Mouse (Mus musculus): ENCODE results near the gene Tmem127. TPM values are rescaled to one million over a fixed set of nuclear protein-coding genes. Genes with fewer than 3 reads are reported as not detected.
"Not testable (repeated sequence)": the region's sequence is repeated elsewhere in the genome, so short reads cannot be mapped to it uniquely, and the experiment has no call there.

Tmem127 gene
- polyA plus RNA-seq, 1 experiment, result 11.3 TPM

GRCm38 (mm10) chr2:127275551-127276320, 28.0 kb downstream of the Tmem127 start:
- Histone ChIP-seq H3K4me3 (replicated peaks) (no peak overlapping the region), H3K36me3 (replicated peaks; ENCODE audit: low read length) (no peaks in the 10 kb centered on the region), H3K27me3 (replicated peaks) (no peaks in the 10 kb centered on the region), H3K4me1 (peaks cover 44% of the 10 kb centered on the region), H3K9me3 (no peaks in the 10 kb centered on the region)
- TF ChIP-seq GATA1 (IDR thresholded peaks at IDR 0.05; ENCODE audit: borderline replicate concordance, low read length), result no peak

- Histone ChIP-seq H3K9me3 (no peaks in the 10 kb centered on the region), H3K36me3 (replicated peaks; ENCODE audit: low read length) (no peaks in the 10 kb centered on the region), H3K4me1 (peaks cover 34% of the 10 kb centered on the region), H3K27me3 (replicated peaks) (no peaks in the 10 kb centered on the region), H3K4me3 (replicated peaks) (no peak overlapping the region)
- TF ChIP-seq FLI1 (IDR thresholded peaks at IDR 0.05; ENCODE audit: low read length) (no peak), GATA1 (IDR thresholded peaks at IDR 0.05; ENCODE audit: borderline replicate concordance, low read length) (no peak)
Observed at GRCm38 (mm10) chr2:127278162-127278561, 30.5 kb downstream of the Tmem127 start.

GRCm38 (mm10) chr2:127292250-127292649, 44.5 kb downstream of the Tmem127 start:
- H3K4me1 ChIP-seq, result no peaks in the 10 kb centered on the region
- peaks cover 87% of the 10 kb centered on the region for H3K36me3 ChIP-seq (replicated peaks; ENCODE audit: low read length)
- H3K27me3 ChIP-seq (replicated peaks), result no peaks in the 10 kb centered on the region
- H3K4me3 ChIP-seq (replicated peaks), result no peak overlapping the region
- TF ChIP-seq FLI1 (IDR thresholded peaks at IDR 0.05; ENCODE audit: low read length) (no peak), GATA1 (IDR thresholded peaks at IDR 0.05; ENCODE audit: borderline replicate concordance, low read length) (no peak)
- H3K9me3 ChIP-seq, result no peaks in the 10 kb centered on the region

GRCm38 (mm10) chr2:127297001-127297805, 49.5 kb downstream of the Tmem127 start:
- peaks cover 20% of the 10 kb centered on the region for H3K4me1 ChIP-seq
- TF ChIP-seq GATA1 (IDR thresholded peaks at IDR 0.05; ENCODE audit: borderline replicate concordance, low read length) (no peak), FLI1 (IDR thresholded peaks at IDR 0.05; ENCODE audit: low read length) (no peak)
- no peaks in the 10 kb centered on the region for H3K27me3 ChIP-seq (replicated peaks)
- H3K36me3 ChIP-seq (replicated peaks; ENCODE audit: low read length), result peaks cover 85% of the 10 kb centered on the region
- H3K9me3 ChIP-seq, result peaks cover 12% of the 10 kb centered on the region
- H3K4me3 ChIP-seq (replicated peaks), result no peak overlapping the region

- Histone ChIP-seq H3K4me3 (replicated peaks) (no peak overlapping the region), H3K9me3 (peaks cover 12% of the 10 kb centered on the region), H3K4me1 (peaks cover 20% of the 10 kb centered on the region), H3K27me3 (replicated peaks) (no peaks in the 10 kb centered on the region), H3K36me3 (replicated peaks; ENCODE audit: low read length) (peaks cover 79% of the 10 kb centered on the region)
- TF ChIP-seq GATA1 (IDR thresholded peaks at IDR 0.05; ENCODE audit: borderline replicate concordance, low read length) (no peak), FLI1 (IDR thresholded peaks at IDR 0.05; ENCODE audit: low read length) (no peak)
Observed at GRCm38 (mm10) chr2:127298056-127298455, 50.3 kb downstream of the Tmem127 start.

GRCm38 (mm10) chr2:127300701-127301100, 53.0 kb downstream of the Tmem127 start:
- peaks cover 20% of the 10 kb centered on the region for H3K4me1 ChIP-seq
- no peaks in the 10 kb centered on the region for H3K27me3 ChIP-seq (replicated peaks)
- TF ChIP-seq GATA1 (IDR thresholded peaks at IDR 0.05; ENCODE audit: borderline replicate concordance, low read length) (no peak), FLI1 (IDR thresholded peaks at IDR 0.05; ENCODE audit: low read length) (no peak)
- peaks cover 12% of the 10 kb centered on the region for H3K9me3 ChIP-seq
- peaks cover 53% of the 10 kb centered on the region for H3K36me3 ChIP-seq (replicated peaks; ENCODE audit: low read length)
- no peak overlapping the region for H3K4me3 ChIP-seq (replicated peaks)

GRCm38 (mm10) chr2:127301883-127302282, 54.2 kb downstream of the Tmem127 start:
- no peak overlapping the region for H3K4me3 ChIP-seq (replicated peaks)
- peaks cover 20% of the 10 kb centered on the region for H3K4me1 ChIP-seq
- H3K27me3 ChIP-seq (replicated peaks), result no peaks in the 10 kb centered on the region
- H3K36me3 ChIP-seq (replicated peaks; ENCODE audit: low read length), result peaks cover 41% of the 10 kb centered on the region
- no peak for TF ChIP-seq FLI1 (IDR thresholded peaks at IDR 0.05; ENCODE audit: low read length)
- no peak for TF ChIP-seq GATA1 (IDR thresholded peaks at IDR 0.05; ENCODE audit: borderline replicate concordance, low read length)
- H3K9me3 ChIP-seq, result peaks cover 12% of the 10 kb centered on the region

- H3K27me3 ChIP-seq (replicated peaks); H3K9me3 ChIP-seq; H3K4me3 ChIP-seq (replicated peaks): not testable (repeated sequence)
- H3K4me1 ChIP-seq, result peaks cover 20% of the 10 kb centered on the region
- peaks cover 18% of the 10 kb centered on the region for H3K36me3 ChIP-seq (replicated peaks; ENCODE audit: low read length)
Observed at GRCm38 (mm10) chr2:127304192-127304591, 56.5 kb downstream of the Tmem127 start.

- H3K9me3 ChIP-seq, result peaks cover 3% of the 10 kb centered on the region
- H3K4me3 ChIP-seq (replicated peaks), result no peak overlapping the region
- TF ChIP-seq FLI1 (IDR thresholded peaks at IDR 0.05; ENCODE audit: low read length), result no peak
- no peak for TF ChIP-seq GATA1 (IDR thresholded peaks at IDR 0.05; ENCODE audit: borderline replicate concordance, low read length)
- H3K36me3 ChIP-seq (replicated peaks; ENCODE audit: low read length), result peaks cover 13% of the 10 kb centered on the region
- no peaks in the 10 kb centered on the region for H3K27me3 ChIP-seq (replicated peaks)
- H3K4me1 ChIP-seq, result peaks cover 20% of the 10 kb centered on the region
Observed at GRCm38 (mm10) chr2:127304609-127305210, 57.0 kb downstream of the Tmem127 start.

GRCm38 (mm10) chr2:127306123-127306522, 58.4 kb downstream of the Tmem127 start:
- H3K4me1 ChIP-seq, result peaks cover 17% of the 10 kb centered on the region
- no peaks in the 10 kb centered on the region for H3K36me3 ChIP-seq (replicated peaks; ENCODE audit: low read length)
- no peak overlapping the region for H3K4me3 ChIP-seq (replicated peaks)
- no peaks in the 10 kb centered on the region for H3K9me3 ChIP-seq
- no peaks in the 10 kb centered on the region for H3K27me3 ChIP-seq (replicated peaks)
- TF ChIP-seq FLI1 (IDR thresholded peaks at IDR 0.05; ENCODE audit: low read length), result no peak
- no peak for TF ChIP-seq GATA1 (IDR thresholded peaks at IDR 0.05; ENCODE audit: borderline replicate concordance, low read length)

Data from megakaryocyte, embryonic 14.5 days (primary cell).